Mouse (Mus musculus): ENCODE results near the gene Gtf3c2. TPM values are rescaled to one million over a fixed set of nuclear protein-coding genes. Genes with fewer than 3 reads are reported as not detected.

Gene Gtf3c2
- total RNA-seq, 2 experiments from 2014 or later = 50.5 to 53.6 TPM

DNA sequence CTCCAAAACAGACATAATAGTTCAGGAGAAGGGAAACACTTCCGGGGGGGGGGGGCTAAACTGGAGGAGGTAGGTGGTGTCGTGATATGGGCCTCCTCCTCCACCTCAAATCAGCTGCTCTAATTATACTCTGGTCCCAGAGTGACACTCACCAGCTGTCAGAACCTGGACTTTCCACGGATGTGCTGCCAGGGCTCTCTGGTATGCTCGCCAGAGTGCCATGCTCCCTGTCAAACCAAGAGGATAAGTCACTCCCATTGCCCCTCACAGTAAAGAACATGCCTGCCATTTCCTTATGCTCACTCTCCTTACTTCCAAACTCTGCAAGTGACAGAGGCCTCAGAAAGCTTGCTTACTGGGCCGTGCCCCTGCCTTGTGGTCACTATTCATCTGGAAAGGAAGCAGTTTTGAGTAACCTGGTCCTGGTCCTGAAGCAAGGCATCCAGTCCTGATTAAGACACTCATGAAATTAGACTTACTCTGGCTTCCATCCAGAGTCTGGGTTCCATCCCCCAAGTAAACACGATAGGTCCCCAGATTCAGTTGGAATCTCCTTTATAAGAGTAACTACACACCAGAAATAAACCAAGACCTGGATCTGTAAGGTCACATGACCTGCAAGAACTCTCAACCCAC lies 26.3 kb downstream of the Gtf3c2 start:
- DNase-seq (ENCODE audit: low spot score in 2 of 2) = no peak

DNA sequence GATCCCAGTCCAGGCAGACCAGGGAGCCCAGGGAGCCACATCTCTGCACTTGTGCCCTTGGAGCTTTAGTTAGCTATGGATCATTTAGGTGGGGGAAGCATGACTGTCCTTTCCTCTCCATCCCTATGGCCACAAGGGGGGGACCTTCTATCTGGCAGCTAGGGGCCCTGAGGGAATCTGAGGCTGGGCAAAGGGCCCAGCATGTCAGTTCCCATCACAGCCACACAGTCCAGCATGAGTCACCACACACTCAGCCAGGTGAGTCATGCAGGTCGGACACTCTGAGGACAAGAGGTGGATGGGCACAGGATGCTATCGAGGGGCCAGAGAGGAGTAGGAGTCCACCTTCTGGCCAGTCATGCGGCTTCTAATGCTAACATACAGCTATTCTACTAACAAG lies 28.2 kb downstream of the Gtf3c2 start:
- no peak for DNase-seq (ENCODE audit: low spot score in 2 of 2)

DNA sequence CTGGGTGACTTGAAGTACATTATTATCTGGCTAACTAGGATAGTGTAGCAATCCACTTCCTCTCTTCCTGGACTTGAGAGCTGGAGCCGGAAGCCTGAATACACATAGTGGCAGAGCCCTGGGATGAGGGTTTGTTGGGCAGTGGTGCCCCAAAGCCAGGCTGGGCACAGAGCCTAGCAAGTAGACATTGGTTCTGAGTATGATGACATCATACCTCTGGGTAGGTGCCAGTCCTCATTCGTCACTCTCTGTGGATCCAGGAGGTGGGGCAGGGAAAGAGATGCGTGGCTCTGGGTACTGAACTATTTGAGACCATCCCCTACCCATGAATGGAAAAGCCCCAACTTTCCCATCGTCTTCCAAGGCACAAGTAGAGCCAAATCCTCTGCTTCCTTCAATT lies 30.2 kb downstream of the Gtf3c2 start:
- DNase-seq (ENCODE audit: low spot score in 2 of 2) = no peak

DNA sequence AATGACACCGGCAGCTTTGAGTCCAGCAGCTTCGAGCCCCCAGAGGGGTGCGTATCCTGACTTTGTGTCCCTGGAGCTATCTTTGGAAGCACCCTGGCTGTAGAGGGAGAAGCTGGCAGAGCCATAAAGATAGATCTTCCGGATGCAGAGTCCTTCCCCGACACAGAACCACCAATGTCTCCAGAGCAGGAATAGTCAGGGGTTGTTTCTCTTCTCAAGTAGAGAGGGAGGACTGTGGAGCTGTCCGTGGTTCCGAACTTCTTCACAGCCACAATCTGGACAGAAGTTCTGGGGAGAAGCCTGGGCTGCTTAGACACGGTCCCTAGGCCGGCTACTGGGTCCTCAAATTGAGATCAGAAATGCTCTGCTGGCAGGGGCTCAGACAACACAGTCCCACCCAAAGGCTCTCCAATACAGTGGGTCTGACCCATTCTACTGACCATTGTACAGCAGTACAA lies 40.9 kb downstream of the Gtf3c2 start:
- no peak for DNase-seq (ENCODE audit: low spot score in 2 of 2)

DNA sequence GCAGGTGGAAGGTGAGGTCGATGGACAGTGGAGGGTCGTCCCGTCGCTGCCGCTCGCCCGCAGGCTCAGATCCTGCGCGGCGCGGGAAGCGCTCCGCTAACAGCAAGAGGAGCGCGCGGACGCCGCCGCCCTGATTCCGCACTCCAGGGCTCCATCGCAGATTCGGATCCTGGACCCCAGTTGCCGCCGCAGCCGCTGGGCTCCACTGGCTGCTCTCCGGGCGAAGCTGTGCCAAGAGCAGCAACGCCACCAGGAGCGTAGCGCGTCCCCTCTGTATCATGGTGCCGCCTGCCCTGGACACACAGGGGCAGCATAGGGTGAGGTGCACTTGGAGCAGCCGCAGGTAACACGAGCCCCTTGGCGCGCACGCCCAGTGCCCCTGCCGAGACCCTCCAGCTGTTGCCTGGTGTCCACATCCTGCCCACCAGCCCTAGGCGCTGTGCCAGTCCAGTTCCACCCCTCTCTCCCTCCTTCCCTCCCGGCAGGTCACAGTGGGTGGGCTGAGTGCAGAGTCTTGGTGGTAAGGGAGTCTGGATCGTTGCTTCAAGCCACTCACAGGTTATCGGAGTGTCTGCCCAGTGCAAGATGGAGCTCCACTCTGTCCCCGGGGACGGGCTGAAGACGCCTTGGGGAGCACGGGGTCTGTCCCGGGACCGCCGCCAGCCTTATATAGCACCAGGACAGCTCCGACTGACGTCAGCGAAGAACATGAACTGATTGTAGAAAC lies 41.5 kb downstream of the Gtf3c2 start, which contains the start of gene Ucn:
Gene Ucn (minus strand): TSS at position 589 of the 727 bp plus-strand sequence.
- no peak for DNase-seq (ENCODE audit: low spot score in 2 of 2)

DNA sequence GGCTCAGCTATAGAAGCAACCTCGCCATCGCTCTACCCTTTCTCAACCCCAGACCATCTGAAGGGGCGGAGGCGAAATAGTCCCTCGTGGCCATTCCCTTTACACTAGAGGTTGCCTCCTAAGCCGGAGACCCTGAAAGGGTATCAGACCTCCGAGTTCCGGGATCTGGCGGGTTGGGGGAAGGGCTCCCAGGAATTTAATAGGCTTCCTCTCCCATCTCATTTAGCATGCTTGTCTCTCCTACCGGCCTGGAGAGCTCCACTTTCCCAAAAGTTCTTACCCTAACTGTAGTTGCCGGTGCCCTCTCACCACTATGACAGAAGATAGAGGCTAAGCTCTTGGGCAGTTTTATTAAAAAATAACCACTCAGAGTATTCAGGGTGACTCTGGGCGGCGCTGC lies 42.3 kb downstream of the Gtf3c2 start:
- no peak for DNase-seq (ENCODE audit: low spot score in 2 of 2)

DNA sequence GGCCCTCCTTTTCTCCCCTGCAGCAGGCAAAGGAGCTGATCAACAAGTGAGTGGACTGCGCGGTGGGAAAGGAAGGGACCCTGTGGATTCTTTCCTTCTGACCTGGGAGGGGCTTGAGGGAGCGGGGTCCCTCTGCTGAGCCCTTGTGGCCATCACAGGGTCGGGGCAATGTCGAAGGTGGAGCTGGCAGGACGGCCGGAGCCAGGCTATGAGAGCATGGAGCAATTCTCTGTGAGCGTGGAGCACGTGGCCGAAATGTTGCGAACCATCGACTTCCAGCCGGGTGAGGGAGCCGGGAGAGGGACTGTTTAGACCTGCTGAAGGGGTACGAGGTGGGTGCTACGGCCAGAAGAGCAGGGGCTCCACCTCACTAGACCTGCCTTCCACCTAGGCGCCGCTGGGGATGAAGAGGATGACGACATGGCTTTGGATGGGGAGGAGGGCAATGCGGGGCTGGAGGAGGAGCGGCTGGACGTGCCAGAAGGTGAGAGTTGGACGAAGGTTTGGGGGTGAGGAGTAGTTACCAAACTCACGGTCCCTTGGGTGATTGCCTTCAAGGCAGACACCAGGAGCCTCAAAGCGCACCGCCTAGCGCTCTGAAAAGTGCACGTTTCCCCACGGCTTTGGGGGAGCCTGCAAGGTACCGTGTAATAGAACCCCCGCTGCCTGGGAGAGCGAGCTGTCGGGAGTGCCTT lies 43.1 kb downstream of the Gtf3c2 start:
- DNase-seq (ENCODE audit: low spot score in 2 of 2) = no peak

DNA sequence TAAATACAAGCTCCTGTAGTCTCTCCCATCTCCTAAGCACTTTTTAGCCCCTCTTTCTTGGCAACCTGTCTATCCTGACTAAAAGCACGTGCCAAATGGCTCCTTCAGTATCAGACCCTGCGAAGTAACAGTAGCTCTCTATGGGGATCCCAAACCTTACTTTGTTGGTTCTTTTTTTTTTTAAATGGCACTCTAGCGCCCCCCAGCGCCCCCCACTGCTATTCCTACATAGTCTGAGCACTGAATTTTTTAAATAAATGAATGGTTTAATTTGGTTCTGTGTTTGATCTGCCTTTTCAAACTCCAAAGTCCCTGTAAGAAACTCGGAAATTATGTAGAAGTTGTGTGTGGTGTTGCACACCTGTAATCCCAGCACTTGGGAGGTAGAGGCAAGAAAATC lies 53.9 kb downstream of the Gtf3c2 start:
- peak in 1 of 2 experiments; percentile 14 for DNase-seq (ENCODE audit: low spot score in 2 of 2)

DNA sequence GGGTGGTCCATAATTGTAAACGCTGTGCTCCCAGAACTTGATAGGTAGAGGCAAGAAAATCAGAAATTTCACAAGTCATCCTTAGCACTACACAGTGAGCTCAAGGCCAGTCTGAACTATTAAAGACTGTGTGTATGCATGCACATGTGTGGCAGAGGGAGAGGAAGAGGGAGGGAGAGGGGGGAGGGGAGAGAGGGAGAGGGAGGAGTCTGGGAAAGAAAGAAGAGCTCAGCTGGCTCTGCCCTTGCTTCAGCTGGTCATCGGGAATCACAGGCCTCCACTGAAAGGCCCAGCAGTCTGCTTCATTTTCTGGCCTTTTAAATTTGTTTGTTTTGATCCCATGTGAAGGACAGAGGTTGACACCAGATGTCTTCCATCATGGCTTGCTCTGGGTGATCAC lies 56.5 kb downstream of the Gtf3c2 start:
- no peak for DNase-seq (ENCODE audit: low spot score in 2 of 2)

DNA sequence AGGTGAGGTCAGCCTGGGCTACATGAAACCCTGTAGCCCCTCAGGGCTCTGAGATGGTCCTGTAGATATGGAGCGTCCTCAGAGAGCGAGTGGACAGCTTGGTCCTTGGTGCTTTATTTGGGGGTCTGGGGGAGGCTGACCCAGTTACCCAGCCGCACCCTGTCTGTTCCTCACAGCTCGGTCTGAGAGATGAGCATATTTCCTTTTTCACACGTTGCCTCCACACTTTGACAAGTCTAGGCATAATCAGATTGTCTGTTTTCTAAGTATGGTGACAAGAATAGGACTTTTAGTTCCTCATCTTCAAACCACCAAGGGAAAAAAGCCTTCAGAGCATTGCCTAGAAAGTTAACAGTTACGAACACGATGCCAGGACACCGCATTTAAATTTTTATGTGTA lies 58.8 kb downstream of the Gtf3c2 start:
- DNase-seq (ENCODE audit: low spot score in 2 of 2) = peak; percentile 28 to 54

DNA sequence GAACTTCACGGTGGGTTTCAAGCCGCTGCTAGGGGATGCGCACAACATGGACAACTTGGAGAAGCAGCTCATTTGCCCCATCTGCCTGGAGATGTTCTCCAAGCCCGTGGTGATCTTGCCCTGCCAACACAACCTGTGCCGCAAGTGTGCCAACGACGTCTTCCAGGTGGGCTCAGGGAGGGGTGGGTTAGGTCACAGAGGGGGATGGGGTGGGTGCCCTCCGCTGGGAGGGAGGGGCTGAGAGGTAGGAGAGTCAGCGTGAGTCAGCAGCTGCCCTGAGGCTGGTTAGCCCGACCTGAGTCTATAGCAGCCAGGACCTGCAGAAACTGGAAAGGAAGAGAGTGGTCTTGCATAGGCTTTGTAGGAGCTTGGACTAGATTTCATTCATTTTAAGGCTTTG lies 63.0 kb downstream of the Gtf3c2 start:
- DNase-seq (ENCODE audit: low spot score in 2 of 2) = no peak

DNA sequence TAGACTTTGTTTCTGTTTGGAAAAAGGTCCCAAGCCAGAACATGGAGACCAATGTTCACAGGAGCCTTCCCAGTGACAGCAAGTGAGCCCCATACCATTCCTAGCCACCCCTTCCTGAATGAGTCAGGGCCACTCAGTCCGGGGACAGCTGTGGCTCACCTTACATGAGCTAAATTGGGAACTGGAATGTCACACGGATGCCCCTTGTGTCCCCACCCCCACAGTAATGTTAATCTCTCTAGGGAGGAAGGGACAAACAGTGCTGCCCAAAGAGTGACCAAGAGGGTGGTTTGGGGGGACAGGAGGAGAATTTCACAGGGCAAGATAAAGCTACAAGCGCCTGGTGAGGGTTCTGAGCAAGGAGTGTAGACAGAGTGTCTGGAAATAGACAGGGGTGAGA lies 63.6 kb downstream of the Gtf3c2 start, which contains the start of gene Trim54:
Gene Trim54 (plus strand): TSS at position 359 of the 400 bp plus-strand sequence.
- DNase-seq (ENCODE audit: low spot score in 2 of 2) = no peak

DNA sequence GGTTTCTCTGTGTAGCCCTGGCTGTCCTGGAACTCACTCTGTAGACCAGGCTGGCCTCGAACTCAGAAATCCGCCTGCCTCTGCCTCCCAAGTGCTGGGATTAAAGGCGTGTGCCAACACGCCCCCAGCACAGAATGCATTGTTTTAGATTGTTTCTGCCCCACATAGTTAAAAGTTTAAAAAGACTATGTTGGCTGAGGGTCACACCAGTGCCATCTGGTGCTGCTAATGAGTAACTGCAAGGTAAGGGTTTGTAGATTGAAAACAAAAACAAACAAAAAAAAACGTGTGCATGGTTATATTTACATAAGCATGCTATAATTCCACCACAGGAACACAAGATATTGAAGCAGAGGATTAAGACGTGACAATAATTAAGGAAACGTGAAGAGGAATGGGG lies 69.2 kb downstream of the Gtf3c2 start:
- no peak for DNase-seq (ENCODE audit: low spot score in 2 of 2)

DNA sequence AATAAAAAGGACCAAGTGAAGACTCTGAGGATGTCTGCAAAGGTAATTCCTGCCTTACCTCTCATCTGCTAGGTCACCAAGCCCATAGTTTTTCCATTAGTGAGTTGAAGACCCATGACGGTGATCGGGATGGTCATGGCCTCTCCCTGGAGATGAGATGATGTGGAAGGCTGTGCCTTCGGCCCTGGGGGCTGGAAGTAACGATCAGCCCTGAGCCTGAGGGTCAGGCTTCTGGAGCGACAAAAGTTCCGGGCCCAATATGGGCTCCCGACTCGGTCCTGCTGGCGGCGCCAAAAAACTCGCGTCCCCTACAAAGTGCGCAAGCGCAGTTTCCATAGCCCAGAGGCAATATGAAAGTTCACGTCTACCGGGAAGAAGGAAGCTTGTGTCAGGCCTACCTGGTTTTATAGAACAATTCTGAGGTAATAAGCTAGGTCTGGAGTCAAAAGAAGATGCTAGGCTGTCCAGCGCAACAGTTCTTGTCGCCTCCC lies 71.9 kb downstream of the Gtf3c2 start, which contains the start of gene Slc30a3:
Gene Slc30a3 (minus strand): TSS at position 238 of the 491 bp plus-strand sequence.
- DNase-seq (ENCODE audit: low spot score in 2 of 2) = no peak

Other genes starting within 250 kb of the Gtf3c2 start
- 10 to 100 TPM; 26.1 to 28.6 TPM for gene Cgref1, start 234.6 kb downstream of the Gtf3c2 start, total RNA-seq (2021)
- 100 to 1,000 TPM; 121 to 133 TPM for gene Preb, start 219.8 kb downstream of the Gtf3c2 start, total RNA-seq (2021)
- gene Tcf23, start 211.5 kb downstream of the Gtf3c2 start, total RNA-seq (2021) = under 1 TPM; 0.14 to 0.16 TPM
- 10 to 100 TPM; 70.6 to 73.8 TPM for gene Atraid, start 131.8 kb downstream of the Gtf3c2 start, total RNA-seq (2021)
- 10 to 100 TPM; 19.3 to 20.9 TPM for gene Slc5a6, start 131.2 kb downstream of the Gtf3c2 start, total RNA-seq (2021)
- gene Cad, start 125.4 kb downstream of the Gtf3c2 start, total RNA-seq (2021) = 10 to 100 TPM; 19.2 to 24.4 TPM
- gene Dnajc5g, start 73.9 kb downstream of the Gtf3c2 start, total RNA-seq (2021) = not detected
- 100 to 1,000 TPM; 145 to 165 TPM for gene Slc30a3, start 71.9 kb downstream of the Gtf3c2 start, total RNA-seq (2021)
- 1 to 10 TPM; 1.7 to 1.9 TPM for gene Trim54, start 63.4 kb downstream of the Gtf3c2 start, total RNA-seq (2021)
- 1 to 10 TPM; 1.4 to 2.8 TPM for gene Ucn, start 41.3 kb downstream of the Gtf3c2 start, total RNA-seq (2021)
- gene Mpv17, start 25.9 kb downstream of the Gtf3c2 start, total RNA-seq (2021) = 10 to 100 TPM; 46.9 to 51.8 TPM
- gene Gm29609, start 233 bp downstream of the Gtf3c2 start, total RNA-seq (2021) = 1 to 10 TPM; 3.0 to 4.4 TPM
- gene Snx17, start 13.1 kb upstream of the Gtf3c2 start, total RNA-seq (2021) = 10 to 100 TPM; 77.5 to 80.3 TPM
- gene Eif2b4, start 13.3 kb upstream of the Gtf3c2 start, total RNA-seq (2021) = 10 to 100 TPM; 35.4 to 40.1 TPM
- gene Zfp513, start 22.2 kb upstream of the Gtf3c2 start, total RNA-seq (2021) = 10 to 100 TPM; 24.2 to 28.7 TPM
- gene Ppm1g, start 40.5 kb upstream of the Gtf3c2 start, total RNA-seq (2021) = 10 to 100 TPM; 70.7 to 76.2 TPM
- gene Nrbp1, start 60.7 kb upstream of the Gtf3c2 start, total RNA-seq (2021) = 10 to 100 TPM; 86.2 to 87.1 TPM
- not detected for gene Gm9970, start 61.1 kb upstream of the Gtf3c2 start, total RNA-seq (2021)
- gene Krtcap3, start 71.5 kb upstream of the Gtf3c2 start, total RNA-seq (2021) = 1 to 10 TPM; 1.9 to 2.4 TPM
- 100 to 1,000 TPM in 1 of 2 experiments, 10 to 100 TPM in 1; 95.7 to 101 TPM for gene Ift172, start 111.0 kb upstream of the Gtf3c2 start, total RNA-seq (2021)
- gene Fndc4, start 115.9 kb upstream of the Gtf3c2 start, total RNA-seq (2021) = 100 to 1,000 TPM; 159 to 160 TPM
- not detected for gene Gckr, start 117.3 kb upstream of the Gtf3c2 start, total RNA-seq (2021)